Mouse (Mus musculus) lung, postnatal 25 days (tissue): ENCODE results near the gene Enpp3.
A peak's percentile ranks its signal among the peaks of the same experiment; 100 is the strongest.

ENCODE experiments used
- DNase-seq: peaks from one replicate; pipeline ENCODE4 v3.0.0; 2022; ENCODE audit warnings: low spot score

Gene Enpp3

DNA sequence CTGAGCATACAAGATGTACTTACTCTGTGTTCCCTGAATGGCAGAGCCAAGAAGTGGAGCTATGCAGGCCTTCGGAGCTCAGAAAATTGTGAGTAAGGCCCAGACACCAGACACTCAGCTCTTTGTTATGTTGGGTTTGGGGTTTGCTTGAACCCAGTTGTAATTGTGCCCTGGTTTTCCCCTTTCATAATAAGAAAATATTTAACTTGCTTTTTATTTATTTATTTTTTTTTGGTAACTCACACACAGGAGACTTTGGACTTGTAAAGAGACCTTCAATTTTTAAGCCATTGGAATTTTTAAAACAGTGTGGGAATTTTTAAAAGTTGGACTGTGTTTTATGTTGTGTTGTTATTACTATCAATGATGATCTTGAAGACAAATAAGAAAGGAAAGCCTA, at the start of gene Enpp3:
TSS of gene Enpp3 (minus strand) at position 148 of the 400 bp plus-strand sequence.
- DNase-seq: no peak

DNA sequence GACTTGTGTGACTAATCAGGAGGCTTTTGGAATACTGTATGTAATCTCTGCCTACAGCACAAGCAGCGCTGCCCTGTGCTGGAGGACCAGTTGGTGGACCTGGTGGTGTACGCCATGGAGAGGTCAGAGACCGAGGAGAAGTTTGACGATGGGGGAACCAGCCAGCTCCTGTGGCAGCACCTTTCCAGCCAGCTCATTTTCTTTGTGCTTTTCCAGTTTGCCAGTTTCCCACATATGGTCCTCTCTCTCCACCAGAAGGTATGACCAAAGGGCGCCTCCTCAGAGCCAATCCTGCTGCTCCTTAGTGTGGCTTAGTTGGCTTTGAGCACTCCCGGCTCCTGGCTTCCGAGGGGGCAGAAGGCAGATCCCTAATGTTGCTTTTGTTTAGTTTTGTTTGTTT, 45.7 kb upstream of the Enpp3 start:
- no peak for DNase-seq

DNA sequence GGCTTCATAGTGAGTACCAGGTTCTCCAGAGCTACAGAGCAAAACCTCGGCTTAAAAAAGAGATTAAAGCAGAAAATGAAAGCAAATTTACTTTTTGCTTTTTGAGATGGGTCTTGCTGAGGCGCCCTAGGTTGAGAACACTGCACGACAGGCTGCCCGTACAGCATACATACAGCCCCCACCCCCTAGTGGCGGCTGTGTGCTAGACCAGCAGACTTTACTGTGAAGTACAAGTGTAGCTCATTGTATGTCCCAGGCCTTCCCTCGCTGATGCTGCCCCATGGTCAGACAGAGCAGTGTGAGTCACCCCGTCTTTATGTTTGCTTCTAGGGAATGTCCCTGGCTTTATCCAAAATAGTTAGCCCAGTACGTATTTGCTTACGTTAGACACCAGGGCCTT, 43.4 kb upstream of the Enpp3 start:
- DNase-seq: no peak

DNA sequence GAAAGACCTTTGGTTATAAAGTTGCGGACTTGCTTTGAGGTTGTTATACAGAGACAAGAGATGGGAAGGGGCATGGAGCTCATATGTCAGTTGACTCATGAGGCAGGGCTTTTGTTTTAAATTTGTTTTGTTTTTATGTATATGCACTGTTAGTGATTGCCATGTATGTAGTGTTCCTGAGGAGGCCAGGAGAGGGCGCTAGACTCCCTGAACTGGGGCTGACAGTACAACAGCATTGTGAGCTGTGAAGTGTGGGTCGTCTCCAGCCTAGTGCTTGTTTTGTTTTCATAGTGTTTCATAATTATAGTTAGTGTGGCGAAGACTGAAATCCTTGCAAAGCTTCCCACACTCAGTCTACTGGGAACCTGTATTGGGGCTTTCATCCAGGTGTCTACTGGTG, 31.0 kb upstream of the Enpp3 start:
- no peak for DNase-seq

DNA sequence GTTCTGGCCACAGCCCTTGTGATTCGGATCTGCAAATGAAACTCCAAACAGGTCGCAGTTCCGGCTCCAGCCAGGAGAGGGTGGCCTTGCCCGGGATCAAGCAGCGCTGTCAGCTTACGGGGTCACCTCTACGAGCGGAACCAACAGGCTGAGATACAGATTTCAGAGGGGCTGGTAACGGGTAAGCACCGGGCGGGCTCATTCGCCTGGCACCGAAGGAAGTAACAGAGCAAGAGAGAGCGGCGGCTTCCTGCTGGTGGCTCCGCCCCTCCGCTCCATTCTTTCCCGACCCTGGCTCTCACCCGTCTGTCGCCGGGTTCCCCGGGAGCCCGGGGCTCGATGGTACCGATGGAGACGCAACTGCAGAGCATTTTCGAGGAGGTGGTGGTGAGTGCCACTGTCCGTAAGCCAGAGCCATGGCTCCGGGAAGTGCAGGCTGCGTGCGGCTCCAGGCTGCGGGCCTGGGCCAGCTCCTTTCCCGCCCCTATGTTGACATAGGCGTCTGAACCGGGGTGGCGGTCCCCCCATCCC, 27.2 kb upstream of the Enpp3 start, which contains the start of gene Med23:
TSS of gene Med23 (plus strand) at position 227 of the 531 bp plus-strand sequence.
- DNase-seq: peak; percentile 97

DNA sequence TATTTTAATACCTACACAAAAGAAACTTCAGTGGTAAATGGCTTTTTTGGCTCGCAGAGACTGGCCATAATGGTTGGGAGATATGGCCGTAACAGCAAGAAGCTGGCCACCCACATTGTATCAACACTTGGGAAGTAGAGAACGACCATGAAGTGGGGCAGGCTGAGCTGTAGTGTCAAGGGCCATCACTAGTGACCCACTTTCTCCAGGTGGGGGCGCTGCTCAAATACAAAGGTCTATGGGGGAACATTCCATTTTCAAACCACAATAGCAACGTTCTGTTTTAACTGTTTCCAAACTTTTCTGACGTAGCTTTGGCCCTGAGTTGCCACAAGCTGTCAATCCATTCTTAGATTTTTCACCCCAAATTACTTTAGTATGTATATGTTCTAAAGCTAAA, 21.8 kb upstream of the Enpp3 start:
- DNase-seq: no peak

DNA sequence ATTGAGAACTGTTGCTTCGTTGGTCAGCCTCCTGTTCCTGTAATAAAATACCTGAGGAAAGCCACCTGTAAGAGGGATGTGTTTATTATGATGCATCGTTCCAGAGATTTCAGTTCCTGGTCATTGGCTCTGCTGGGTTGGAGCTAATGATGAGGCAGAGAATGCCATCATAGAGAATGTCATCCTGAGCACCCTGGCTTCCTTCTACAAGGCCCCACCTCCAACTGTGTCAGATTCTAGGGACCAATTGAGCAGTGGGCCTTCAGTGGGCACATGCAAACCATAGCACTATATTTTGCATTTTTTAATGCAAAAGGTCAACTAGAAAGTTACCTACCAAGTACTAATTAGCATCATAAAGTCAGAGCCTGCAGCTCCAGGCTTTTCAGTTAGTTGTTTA, 20.5 kb upstream of the Enpp3 start:
- no peak for DNase-seq

DNA sequence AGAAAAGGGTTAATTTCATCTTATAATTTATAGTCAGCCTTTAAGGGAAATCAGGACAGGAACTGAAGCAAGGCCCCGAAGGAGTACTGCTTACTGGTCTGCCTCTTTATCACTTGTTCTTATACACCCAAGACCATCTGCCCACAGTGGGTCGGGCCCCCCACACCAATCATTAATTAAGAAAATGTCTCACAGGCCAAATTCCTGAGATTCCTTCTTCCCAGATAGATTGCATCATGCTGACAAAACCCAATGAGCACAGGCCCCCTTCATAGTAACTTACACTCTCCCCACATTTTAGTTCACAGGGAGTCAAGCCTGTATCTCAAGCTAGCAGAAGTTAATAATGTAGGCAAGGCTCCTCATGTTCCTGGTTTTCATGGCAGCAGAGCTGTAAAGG, 625 bp downstream of the Enpp3 start:
- DNase-seq: no peak

DNA sequence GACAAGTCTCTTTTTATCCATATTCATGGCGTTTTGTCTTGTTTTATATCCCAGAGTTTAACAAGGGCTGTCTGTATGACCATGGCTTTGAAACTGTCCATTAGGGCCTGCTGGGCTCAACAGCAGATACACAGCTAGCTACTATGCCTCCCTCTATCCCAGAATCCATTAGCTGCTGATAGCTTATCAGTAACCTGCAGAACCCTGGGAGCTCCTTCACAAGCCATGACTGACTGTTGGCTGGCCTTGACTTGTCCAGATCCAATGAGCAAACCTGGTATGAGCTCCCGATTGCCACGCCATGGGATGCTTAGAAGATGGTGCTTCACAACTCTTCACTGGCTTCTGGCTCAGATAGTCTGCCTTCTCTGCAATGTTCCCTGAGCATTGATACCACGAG, 1.8 kb downstream of the Enpp3 start:
- DNase-seq: no peak

DNA sequence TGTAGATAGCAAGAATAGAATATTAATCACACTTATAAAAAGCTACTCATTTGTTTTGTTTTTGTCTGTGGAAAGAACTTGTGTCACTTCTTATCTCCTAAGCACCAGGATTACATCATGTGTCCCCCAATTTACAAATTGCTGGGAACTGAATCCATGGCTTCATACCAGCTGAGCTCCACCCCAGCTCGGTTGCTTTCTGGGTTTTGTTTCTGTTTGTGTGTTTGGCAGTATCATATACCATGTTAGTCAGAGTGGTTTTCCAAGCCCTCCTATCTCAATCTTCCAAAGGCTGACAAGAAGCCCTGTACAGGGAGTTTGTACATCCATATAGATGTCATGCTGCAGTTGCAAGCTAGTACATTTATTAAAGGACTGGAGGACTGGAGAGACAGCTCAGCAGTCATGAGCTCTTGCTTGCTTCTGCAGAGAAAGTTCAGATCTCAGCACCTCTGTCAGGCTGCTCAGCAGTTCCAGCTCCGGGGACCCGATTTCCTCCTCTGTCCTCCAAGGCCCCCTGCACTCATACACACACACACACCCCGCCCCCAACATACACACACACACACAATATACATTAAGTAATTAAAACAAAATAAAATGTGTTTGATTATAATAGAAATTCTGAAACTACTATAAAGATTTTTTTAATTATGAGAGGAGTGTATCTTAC, 6.1 kb downstream of the Enpp3 start:
- no peak for DNase-seq

DNA sequence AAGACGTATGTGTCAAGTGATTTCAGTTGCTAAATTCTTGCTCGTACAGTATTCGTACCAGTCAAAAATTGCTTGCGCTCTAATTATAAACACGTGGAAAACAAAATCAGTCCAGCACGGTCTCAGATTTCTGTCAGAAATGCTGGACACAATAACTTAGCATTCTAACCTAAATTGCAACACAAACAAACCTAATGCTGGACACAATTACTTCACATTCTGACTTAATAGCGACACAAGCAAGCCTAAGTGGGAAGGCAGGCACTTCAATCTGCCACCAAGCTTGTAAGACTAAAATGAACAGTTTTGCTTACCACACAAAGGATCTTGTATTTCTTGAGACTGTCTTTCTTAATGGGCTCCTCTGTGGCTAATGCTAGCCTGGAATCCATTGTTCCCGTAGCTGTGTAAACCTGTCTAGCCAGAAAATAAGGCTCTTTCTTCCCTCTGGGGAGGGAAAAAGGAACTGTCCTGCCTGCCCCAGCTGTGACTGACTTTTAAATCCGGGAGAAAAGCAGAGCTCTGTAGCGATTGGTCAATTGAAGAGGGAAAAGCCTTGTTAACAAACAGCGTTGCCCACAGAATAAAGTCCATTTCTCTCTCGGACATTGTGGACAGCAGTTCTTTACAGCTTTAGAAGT, 6.8 kb downstream of the Enpp3 start:
- no peak for DNase-seq

DNA sequence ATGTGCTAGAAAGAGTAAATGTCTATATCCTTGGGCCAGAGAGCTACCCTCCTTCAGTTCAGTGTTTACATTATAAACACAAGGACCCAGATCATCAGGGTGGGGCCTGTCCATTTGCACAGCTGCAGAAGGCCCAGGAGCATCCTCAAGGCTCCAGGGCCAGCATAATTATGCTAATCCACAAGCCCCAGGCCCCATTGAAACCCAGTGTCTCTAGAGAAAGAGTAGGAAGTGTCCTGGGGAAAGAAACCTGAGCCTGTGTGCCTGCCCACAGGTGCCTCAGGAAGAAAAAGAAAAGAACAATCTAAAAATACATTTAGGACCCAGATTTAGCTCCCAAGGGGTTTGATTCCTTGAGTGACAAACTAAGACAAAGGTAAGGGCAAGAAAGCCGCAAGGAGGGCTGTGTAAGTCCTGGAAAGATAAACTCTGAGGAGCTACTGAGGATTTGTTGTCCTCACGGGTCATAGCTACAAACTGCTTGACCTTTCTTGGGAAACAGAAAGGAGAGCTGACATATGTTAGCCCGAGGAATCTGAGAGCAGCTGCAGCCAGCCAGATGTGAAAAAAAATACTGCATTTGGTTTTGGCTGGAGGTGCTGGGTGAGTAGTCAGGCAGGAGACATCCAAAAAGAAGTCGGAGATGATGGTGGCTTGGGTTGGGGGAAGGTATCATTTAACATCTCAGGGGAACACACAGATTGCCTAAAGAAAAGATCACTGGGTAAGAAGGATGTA, 7.8 kb downstream of the Enpp3 start:
- no peak for DNase-seq

DNA sequence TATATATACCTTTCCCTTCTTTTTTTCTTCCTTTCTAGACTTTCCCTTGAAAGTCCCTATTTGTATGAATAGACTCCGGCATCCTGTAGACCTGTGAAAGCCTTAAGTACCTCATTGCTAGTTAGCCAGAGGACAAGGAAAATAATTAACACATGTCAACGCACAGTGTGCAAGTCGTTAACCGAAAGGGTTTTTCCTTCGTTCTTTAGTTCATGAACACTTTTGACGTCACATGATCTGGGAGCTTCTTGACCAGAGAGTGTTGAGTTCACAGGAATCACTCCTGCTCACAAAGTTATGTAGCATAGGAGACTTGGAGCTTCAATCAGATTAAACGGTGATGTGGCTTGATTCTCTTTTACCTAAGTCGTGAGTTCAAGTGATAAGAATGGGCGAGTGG, 10.3 kb downstream of the Enpp3 start:
- no peak for DNase-seq

DNA sequence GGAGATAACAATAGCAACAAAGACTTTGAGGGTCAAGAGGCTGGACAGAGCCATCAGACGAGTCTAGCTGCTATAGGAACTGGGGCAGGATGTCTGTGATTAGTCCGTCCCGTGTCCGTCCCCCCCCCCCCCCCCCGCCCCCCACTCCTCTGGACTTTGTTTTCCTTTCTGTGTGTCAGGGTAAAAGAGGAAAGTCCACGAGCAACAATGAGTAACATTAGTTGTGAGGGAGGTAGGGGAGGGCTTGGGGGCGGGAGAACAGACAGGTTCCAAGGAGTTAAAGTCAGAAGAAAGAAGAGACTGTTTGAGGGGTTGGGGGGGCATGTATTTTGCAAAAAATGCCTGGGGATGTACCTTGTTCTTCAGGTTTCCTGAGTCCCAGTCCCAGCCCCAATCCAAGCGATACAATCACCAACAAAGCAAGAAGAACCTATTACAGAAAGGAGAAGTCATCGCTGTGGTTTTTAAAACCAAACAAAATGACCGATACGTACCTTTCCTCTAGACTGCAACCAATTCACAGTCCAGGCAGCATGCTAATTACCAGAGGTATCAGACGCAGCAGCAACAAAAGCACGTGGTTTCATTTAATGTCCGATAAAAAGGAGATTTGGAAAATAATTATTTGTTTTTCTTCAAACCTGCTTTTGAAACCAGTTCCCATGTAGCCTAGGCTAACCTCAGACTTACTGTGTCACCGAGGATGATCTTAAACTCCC, 11.1 kb downstream of the Enpp3 start:
- no peak for DNase-seq

DNA sequence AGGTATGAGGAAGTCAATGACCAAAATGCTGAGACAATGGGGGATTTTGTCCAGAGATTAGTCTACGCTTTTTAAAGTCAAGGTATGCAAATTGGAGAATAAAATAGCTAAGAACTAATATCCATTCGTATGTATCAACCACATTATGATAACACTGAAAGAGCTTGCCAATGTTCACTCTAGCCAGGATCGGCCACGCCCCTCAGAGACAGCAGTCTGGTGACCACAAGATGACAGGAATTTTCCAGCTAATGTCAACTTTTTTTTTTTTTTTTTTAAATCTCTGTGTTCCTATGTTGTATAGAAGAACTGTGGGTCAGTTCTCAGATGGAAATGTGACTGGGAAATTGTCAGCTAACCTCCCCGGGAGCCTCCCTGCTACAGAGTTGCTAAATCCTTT, 12.2 kb downstream of the Enpp3 start:
- DNase-seq: no peak

DNA sequence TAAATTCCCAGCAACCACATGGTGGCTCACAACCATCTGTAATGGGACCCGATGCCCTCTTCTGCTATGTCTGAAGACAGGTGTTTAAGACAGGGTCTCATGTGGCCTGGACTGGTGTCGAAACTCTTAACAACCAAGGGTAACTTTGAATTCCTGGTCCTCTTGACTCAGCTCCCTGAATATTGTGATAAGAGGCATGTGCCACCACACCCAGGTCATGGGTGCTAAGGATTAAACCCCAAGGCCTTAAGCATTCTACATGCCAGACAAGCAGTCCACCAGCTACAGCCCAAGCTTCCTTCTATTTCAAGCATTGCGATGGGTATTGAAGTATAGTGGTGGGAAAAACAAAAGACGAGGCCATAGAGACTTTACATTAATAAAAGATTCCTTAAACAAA, 14.5 kb downstream of the Enpp3 start:
- no peak for DNase-seq

DNA sequence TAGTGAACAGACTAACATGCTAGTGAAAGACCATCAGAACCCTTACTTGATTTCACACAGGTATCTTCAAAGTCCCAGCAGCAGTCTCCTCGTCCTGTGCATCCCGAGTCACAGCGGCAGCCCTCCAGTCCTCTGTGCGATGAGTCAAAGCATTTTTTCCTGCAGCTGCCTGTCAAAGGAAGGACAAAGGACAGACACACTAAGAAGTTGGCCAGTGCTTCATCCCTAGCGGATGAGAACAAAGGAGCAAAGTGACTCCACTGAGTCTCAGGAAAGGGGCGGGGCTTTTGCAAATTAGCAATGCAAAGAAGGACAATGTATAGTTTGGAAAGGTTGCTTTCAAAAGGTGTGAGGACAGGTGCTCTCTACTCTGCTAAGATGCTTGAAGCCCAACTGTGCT, 16.5 kb downstream of the Enpp3 start:
- DNase-seq: no peak

DNA sequence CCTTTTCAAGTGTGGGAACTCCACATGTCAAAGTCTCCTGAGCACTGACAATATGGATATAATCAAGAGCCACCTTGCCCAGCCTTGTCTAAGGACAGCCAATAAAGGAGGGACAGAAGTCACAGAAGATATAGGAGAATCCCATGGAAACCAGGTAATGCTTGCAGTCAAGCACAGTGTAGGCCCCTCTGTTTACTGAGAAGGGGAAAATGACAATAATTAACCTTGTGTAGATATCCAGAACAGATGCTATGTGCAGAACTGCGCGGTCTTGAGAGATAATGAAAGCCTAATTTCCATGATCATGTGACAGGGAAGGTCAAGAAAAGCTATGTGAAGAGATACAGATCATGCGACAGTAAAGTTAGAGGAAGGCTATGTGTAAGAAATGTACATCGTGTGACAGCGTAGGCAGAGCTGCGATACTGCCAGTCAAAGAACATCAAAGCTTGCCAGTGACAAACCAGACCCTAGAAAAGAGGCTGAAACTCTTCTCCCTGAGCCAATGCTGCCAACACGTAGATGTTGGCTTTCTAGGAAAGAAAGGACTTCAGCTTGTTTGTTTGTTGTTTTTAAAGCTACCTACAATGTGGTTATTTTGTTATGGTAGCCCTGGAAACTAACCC, 17.1 kb downstream of the Enpp3 start:
- DNase-seq: no peak

DNA sequence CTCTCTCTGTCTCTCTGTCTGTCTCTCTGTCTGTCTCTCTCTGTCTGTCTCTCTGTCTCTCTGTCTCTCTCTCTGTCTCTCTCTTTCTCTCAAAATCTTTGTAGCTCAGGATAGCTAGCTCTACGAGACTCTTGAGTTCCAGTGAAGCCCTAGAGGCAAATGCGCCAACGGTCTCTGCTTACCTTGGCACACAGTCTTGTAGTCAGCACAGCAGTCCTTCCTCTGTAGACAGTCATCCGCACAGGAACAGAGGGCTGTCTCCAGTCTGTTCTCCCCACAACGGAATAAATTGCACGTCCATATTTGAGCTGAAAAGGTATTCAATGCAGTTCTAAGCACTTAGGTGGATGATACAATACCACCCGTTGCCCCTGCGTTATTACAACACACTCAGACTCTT, 18.0 kb downstream of the Enpp3 start:
- DNase-seq: no peak

DNA sequence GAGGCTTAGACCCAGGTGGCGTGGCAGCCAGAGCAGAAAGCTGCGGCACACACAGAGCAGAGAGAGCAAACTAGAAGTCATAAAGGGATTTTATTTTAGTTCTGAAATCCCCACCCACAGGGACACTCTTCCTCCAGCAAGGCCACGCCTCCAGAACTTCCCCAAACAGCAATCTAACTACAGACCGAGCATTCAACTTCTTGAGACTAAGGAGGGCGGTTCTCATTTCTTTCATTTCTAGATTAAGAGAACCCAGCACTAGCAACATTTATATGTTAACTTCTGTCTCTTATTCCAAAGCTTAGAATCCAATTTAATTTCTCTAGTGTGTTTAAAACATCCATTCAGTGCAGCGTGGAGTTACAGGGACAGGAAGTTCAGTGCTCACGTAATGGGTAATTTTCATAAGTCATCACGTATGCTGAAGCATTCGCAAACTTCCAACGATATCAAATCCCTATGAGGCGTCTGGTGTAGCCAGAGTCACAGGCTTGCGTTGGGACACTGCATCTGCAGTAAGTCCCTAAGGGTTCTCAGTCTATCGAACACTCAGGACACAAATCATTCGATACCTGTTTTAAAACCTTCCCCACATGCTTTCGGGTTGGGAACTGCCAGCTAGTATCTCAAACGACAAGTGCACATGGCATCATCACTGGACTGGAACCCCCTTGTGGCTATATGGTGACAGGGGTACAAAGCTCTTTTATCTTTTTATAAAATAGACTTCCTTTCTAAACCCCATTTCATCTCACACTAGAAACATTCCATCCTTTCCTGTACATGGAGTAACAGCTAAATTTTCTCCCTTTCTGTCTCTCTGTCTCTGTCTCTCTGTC, 18.7 kb downstream of the Enpp3 start:
- DNase-seq: no peak

DNA sequence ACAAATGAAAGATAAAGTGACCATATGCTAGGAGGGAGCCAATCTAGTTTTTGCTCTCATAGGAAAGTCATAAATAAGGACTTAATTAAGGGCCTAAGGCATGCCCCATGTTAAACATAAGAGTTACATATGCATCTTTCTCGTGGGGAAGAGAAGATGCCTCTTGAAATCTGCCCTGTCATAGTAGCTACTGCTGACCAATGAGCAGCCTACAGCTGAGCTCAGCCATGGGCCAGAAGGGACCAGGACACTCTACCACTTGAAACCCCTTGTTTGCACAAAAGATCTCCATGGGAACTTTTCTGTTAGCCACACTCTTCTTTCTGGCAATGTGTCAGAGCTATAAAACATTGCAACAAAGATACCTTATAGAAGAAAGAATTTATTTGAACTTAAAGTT, 19.4 kb downstream of the Enpp3 start:
- no peak for DNase-seq
